Mouse (Mus musculus) layer of hippocampus, postnatal 25 days (tissue): Measurements from ENCODE around the gene Ctss. TPM values are rescaled to one million over a fixed set of nuclear protein-coding genes. Genes with fewer than 3 reads are reported as not detected.

Source experiments
- DNase-seq, 2 experiments: peaks; one replicate each; pipeline ENCODE4 v3.0.0; 2022; ENCODE audit warnings: mixed read lengths in 2 of 2, low spot score in 1 of 2; ENCODE audit errors: extremely low spot score in 1 of 2
- total RNA-seq, 2 experiments: library from RNA; stranded (reverse); gene quantifications; 2 replicates each; pipeline ENCODE4 v1.2.3; 2021

Ctss gene
- total RNA-seq = 10 to 100 TPM; 56.8 to 65.8 TPM

- no peak for DNase-seq
Observed at GRCm38 (mm10) chr3:95526622-95527211, at the start of gene Ctss. Gene Ctss, plus strand, starts transcription at chr3:95526786.

GRCm38 (mm10) chr3:95478966-95479365 lies 47.6 kb upstream of the Ctss start:
- DNase-seq = no peak

- no peak for DNase-seq
Observed at GRCm38 (mm10) chr3:95486421-95486820, 40.2 kb upstream of the Ctss start.

- DNase-seq = no peak
Observed at GRCm38 (mm10) chr3:95488679-95489078, 37.9 kb upstream of the Ctss start.

DNA sequence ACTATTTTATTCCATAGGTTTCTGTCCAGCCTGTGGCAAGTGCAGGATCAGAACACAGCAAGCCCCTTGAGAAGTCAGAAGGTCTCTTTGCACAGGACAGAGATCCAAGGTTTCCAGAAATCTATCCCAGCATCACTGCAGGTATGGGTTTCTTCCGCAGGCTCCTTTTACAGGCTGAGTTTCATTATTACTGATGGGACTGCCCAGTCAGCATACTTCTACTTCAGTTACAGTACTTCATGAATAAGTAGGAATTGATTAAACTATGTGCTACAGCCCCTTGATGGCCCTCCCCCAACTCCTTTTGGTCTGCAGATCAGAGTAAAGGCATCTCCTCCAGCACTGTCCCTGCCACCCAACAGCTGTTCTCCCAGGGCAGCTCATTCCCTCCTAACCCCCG lies 36.3 kb upstream of the Ctss start:
- DNase-seq = no peak

- DNase-seq = peak in 1 of 2 experiments; percentile 54
Observed at GRCm38 (mm10) chr3:95494342-95494741, 32.2 kb upstream of the Ctss start.

GRCm38 (mm10) chr3:95498229-95498628 lies 28.4 kb upstream of the Ctss start:
- no peak for DNase-seq

- DNase-seq = no peak
Observed at GRCm38 (mm10) chr3:95499024-95499423, 27.6 kb upstream of the Ctss start, which contains the start of gene Ctsk. Gene Ctsk, plus strand, starts transcription at chr3:95499256.

DNA sequence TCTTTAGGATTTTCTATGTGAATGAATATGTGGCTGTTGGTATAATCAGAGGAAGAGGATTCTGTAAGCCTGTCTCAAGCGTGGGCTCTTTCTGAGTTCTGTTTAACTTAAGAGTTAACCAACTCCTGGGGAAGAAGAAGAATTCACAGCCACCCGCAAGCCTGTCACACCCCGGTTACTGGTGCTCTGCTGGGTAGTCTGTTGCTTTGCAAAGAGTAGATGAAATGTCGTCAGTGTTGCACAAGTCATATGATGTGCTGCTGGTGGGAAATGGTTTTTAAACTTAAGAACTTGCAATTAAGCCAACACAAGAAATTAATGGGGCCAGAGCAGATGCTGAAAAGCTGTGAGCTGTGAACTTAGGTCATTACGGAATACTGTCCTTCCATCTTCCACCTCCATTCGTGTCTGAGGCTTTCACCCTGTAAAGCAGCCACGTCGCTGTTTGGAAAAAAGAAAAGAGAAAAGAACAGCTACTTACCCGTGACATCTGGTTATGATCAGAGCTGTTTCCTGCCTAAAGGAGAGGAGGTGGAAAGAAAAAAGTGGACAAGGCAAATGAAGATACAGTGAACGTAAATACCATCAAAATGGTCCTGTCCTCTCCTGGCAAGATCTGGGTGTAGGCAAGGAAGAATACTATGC lies 27.0 kb upstream of the Ctss start:
- no peak for DNase-seq

GRCm38 (mm10) chr3:95502312-95502711 lies 24.3 kb upstream of the Ctss start:
- DNase-seq = no peak

DNA sequence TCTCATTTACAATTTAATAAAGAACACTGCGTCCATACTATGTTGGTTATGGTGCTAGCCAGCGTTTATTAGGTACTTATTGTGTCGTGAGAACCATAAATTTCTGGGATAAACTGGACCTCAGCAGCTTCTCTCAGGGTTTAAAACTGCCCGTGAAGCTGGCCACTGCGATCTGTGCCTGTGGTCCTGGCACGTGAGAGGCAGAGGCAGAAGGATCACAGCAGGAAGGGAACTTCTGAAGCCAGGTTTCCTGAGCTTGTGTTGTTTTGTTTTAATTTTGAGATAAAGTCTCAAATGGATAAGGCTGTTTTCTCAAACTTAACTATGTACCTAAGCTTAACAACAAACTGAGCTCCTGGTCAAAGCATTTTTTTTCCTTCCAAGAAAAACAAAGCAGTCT lies 17.2 kb upstream of the Ctss start:
- no peak for DNase-seq

- DNase-seq = no peak
Observed at GRCm38 (mm10) chr3:95511611-95512180, 14.9 kb upstream of the Ctss start.

DNA sequence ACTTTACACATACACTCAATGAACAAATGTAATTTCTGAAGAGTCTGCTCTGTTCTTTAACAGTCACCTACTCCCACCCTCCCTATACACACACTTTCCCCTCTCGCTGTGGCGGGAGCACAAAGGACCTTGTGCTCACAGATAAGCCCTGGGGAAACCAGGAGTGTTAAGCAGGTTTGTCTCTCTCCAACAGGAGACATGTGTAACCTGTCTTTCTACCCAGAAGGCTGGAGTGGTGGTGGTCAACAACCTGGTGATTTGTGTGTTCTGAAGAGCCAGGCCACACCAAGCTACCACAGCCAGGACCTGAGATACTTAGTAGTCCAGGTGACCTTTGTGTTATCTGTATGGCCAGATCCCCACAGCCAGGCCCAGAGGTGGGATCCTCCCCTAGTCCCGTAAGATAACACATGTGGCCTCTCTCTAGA lies 10.0 kb upstream of the Ctss start:
- DNase-seq = no peak

DNA sequence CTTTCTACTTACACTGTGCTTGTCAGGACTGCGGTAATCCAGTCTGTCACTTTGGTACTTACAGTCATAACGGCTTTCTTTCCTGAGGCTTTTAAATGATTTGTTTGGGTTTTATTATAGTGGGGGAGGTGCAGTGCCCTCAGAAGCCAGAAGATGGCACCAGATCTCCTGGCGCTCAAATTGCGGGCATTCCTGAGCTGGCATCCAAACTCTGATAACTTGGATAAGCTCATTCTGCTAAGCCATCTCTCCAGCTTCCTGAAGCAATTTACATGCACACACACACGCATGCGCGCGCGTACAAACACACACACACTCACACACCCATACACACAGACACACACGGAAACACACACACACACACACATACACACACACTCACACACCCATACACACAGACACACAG lies 9.1 kb upstream of the Ctss start:
- DNase-seq = peak; percentile 59 to 80

DNA sequence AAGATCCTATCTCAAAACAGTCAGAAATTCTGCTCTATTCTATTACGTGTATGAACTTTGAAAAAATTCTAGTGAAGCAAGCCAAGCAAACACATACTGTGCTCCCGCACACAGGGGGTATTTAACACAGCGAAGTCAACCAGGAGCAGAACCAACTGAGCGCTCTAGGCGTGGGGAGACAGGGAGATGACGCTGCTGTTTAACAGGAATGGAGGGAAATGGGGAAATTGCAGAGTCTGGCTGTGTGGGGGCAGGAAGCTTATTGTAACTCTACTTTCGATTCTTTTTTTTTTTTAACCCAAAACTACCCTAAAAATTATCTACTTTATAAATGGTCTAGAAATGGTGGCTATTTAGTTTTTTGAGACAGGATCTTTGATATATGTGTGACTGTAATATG lies 7.7 kb upstream of the Ctss start:
- DNase-seq = no peak

DNA sequence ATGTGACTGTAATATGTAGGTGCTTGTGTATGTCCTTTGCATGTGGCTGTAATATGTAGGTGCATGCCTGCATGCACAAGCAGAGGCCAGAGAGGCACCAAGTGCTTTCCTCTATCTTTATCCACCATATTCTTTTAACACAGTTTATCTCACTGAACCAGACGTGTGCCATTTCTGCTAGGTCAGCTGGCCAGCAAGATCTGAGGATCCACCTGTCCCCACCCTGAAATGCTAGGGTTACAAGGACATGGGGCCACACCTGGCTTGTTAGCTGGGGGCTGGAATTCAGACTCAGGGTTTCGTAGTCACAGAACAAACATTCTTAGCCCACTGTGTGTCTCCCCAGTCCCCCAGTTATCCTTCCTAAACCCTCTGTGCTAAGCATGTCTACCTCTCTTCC lies 7.3 kb upstream of the Ctss start:
- no peak for DNase-seq

GRCm38 (mm10) chr3:95520100-95520499 lies 6.5 kb upstream of the Ctss start:
- DNase-seq = no peak

- no peak for DNase-seq
Observed at GRCm38 (mm10) chr3:95521168-95521567, 5.4 kb upstream of the Ctss start.

GRCm38 (mm10) chr3:95523662-95524061 lies 2.9 kb upstream of the Ctss start:
- no peak for DNase-seq

DNA sequence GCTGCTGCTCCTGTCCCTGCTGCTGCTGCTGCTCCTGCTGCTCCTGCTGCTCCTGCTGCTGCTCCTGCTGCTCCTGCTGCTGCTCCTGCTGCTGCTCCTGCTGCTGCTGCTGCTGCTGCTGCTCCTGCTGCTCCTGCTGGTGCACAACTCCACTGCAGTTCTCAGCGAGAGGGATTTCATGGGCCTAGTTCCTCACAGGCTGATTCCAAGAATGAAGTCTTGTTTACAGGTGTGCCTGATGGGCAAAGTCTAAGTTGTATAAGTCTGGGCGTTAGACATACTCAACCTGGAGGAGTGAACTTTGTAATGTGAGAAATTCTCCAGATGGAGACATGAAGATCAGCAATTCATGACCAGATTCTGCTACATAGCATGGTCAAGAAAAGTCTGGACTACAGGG lies 1.9 kb upstream of the Ctss start:
- DNase-seq = no peak

DNA sequence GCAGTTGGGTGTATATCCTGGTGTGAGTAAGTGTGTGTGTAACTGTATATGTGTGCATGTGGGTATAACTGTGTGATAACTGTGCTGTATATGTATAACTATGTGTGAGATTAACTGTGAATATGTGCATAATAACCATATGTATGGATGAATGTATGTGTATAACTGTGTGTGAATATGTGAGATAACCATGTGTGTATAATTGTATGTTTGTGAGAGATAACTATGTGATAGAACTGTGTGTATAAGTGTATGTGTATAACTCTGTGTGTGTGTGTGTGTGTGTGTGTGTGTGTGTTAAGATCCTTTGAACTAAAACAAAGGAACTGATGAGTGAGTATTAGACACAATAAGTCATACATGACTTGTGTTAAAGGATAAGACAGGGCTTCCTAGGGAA lies 475 bp upstream of the Ctss start:
- DNase-seq = no peak

- no peak for DNase-seq
Observed at GRCm38 (mm10) chr3:95529814-95530213, 3.2 kb downstream of the Ctss start.
